Mouse (Mus musculus): Measurements from ENCODE around the gene Tprn.

- TF ChIP-seq CTCF (IDR thresholded peaks at IDR 0.05; ENCODE audit: extremely low read depth, insufficient read length, insufficient replicate concordance, low read depth, low read length) (peak; percentile 38; the same call in 1 of the 2 replicates), POLR2A (IDR thresholded peaks at IDR 0.05; ENCODE audit: low read depth, low read length) (no peak)
These were observed 10.1 kb upstream of the Tprn start for GRCm38 (mm10) chr2:25252331-25252730.

Data from small intestine, adult 2 months (tissue).